Mouse (Mus musculus): ENCODE data around the gene Ramp3. TPM values are rescaled to one million over a fixed set of nuclear protein-coding genes. Genes with fewer than 3 reads are reported as not detected.

Gene Ramp3
- polyA plus RNA-seq, 1 experiment from 2014 or later: 2.6 TPM

DNA sequence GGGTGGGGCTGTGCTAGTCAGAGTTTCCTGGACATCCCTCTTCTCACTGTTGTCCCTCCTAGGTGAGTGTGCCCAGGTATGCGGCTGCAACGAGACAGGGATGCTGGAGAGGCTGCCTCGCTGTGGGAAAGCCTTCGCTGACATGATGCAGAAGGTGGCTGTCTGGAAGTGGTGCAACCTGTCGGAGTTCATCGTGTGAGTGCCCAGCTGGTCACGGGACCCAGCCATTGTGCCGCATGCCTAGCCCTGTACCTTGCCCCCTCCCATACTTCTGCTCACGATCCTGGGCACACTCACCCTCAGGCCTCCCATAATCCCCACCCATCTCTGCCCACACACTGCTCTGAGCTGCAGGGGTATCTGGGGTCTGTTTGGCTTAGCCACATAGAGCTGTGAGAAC is 16.4 kb downstream of the Ramp3 start:
- no peak overlapping the region for H3K27ac ChIP-seq
- ATAC-seq (replicated peaks; ENCODE audit: insufficient number of reproducible peaks, insufficient read depth, low FRiP score, low read depth): no peak
- no peaks in the 10 kb centered on the region for H3K4me1 ChIP-seq (replicated peaks)
- H3K9ac ChIP-seq: no peak overlapping the region
- H3K4me2 ChIP-seq: no peak overlapping the region
- no peaks in the 10 kb centered on the region for H3K36me3 ChIP-seq
- no peak overlapping the region for H3K4me3 ChIP-seq
- H3K27me3 ChIP-seq: peaks cover 4% of the 10 kb centered on the region; the same call in 1 of the 2 replicates
- no peaks in the 10 kb centered on the region for H3K9me3 ChIP-seq (replicated peaks)
- WGBS: 80% methylated on average over 9 of the region's 9 CpGs

DNA sequence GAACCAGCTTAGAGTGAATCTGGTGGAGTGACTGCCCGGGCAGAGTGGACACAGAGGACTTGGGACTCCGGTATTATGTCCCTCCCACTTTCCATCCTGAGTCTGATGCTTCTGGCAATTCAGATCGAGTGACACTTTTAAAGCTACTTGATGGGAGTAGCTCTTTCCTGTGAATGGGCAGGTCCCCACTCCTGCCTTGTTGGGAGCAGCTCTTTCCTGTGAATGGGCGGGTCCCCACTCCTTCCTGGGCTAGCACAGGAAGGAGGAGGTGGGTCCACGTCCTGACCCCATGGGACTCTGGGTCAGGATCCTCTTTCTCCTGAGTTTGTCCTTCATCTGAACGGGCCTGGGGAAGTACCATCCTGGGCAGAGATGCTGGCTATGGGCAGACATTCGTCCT is 17.1 kb downstream of the Ramp3 start:
- Histone ChIP-seq H3K27me3 (peaks cover 4% of the 10 kb centered on the region; the same call in 1 of the 2 replicates), H3K9ac (no peak overlapping the region), H3K9me3 (replicated peaks) (no peaks in the 10 kb centered on the region), H3K36me3 (no peaks in the 10 kb centered on the region), H3K4me2 (no peak overlapping the region), H3K27ac (no peak overlapping the region), H3K4me1 (replicated peaks) (peaks cover 2% of the 10 kb centered on the region), H3K4me3 (no peak overlapping the region)
- 49% methylated on average over 7 of the region's 7 CpGs for WGBS
- no peak for ATAC-seq (replicated peaks; ENCODE audit: insufficient number of reproducible peaks, insufficient read depth, low FRiP score, low read depth)

- Histone ChIP-seq H3K36me3 (no peaks in the 10 kb centered on the region), H3K9me3 (replicated peaks) (no peaks in the 10 kb centered on the region), H3K27me3 (peaks cover 4% of the 10 kb centered on the region; the same call in 1 of the 2 replicates), H3K4me3 (no peak overlapping the region), H3K9ac (no peak overlapping the region), H3K4me2 (no peak overlapping the region), H3K4me1 (replicated peaks) (peaks cover 4% of the 10 kb centered on the region), H3K27ac (no peak overlapping the region)
- no peak for ATAC-seq (replicated peaks; ENCODE audit: insufficient number of reproducible peaks, insufficient read depth, low FRiP score, low read depth)
- WGBS: 86% methylated on average over 9 of the region's 9 CpGs
Observed at GRCm38 (mm10) chr11:6676641-6677040, 18.3 kb downstream of the Ramp3 start.

GRCm38 (mm10) chr11:6677530-6677929 is 19.2 kb downstream of the Ramp3 start:
- no peak overlapping the region for H3K9ac ChIP-seq
- H3K4me1 ChIP-seq (replicated peaks): peaks cover 4% of the 10 kb centered on the region
- no peak overlapping the region for H3K4me3 ChIP-seq
- WGBS: 24% methylated on average over 7 of the region's 7 CpGs
- H3K36me3 ChIP-seq: no peaks in the 10 kb centered on the region
- no peaks in the 10 kb centered on the region for H3K9me3 ChIP-seq (replicated peaks)
- peaks cover 4% of the 10 kb centered on the region; the same call in 1 of the 2 replicates for H3K27me3 ChIP-seq
- no peak overlapping the region for H3K27ac ChIP-seq
- no peak for ATAC-seq (replicated peaks; ENCODE audit: insufficient number of reproducible peaks, insufficient read depth, low FRiP score, low read depth)
- H3K4me2 ChIP-seq: no peak overlapping the region

GRCm38 (mm10) chr11:6679694-6680396 is 21.5 kb downstream of the Ramp3 start:
- 55% methylated on average over 17 of the region's 17 CpGs for WGBS
- peaks cover 4% of the 10 kb centered on the region; the same call in 1 of the 2 replicates for H3K27me3 ChIP-seq
- H3K36me3 ChIP-seq: no peaks in the 10 kb centered on the region
- no peaks in the 10 kb centered on the region for H3K9me3 ChIP-seq (replicated peaks)
- H3K9ac ChIP-seq: no peak overlapping the region
- peaks cover 4% of the 10 kb centered on the region for H3K4me1 ChIP-seq (replicated peaks)
- H3K4me2 ChIP-seq: peak overlapping the region; percentile 48
- 0 out of 2 replicates have a peak overlapping the region, but pooled peaks have one; percentile 2 for H3K4me3 ChIP-seq
- peak overlapping the region; percentile 62 for H3K27ac ChIP-seq
- ATAC-seq (replicated peaks; ENCODE audit: insufficient number of reproducible peaks, insufficient read depth, low FRiP score, low read depth): 0 out of 2 replicates have a peak, but pooled peaks have one; percentile 25

- no peak overlapping the region for H3K9ac ChIP-seq
- H3K4me3 ChIP-seq: 0 out of 2 replicates have a peak overlapping the region, but pooled peaks have one; percentile 5
Observed at GRCm38 (mm10) chr11:6680397-6680818, 22.1 kb downstream of the Ramp3 start.

GRCm38 (mm10) chr11:6684741-6685140 is 26.4 kb downstream of the Ramp3 start:
- Histone ChIP-seq H3K4me3 (no peak overlapping the region), H3K36me3 (no peaks in the 10 kb centered on the region)
- WGBS: 64% methylated on average over 3 of the region's 3 CpGs

More at GRCm38 (mm10) chr11:6680397-6680818, 22.1 kb downstream of the Ramp3 start:
- H3K4me1 ChIP-seq (replicated peaks): peaks cover 4% of the 10 kb centered on the region
- peak overlapping the region; percentile 62 for H3K27ac ChIP-seq
- WGBS: 19% methylated on average over 10 of the region's 10 CpGs
- ATAC-seq (replicated peaks; ENCODE audit: insufficient number of reproducible peaks, insufficient read depth, low FRiP score, low read depth): peak; percentile 45; the same call in 1 of the 2 replicates
- no peaks in the 10 kb centered on the region for H3K36me3 ChIP-seq
- H3K9me3 ChIP-seq (replicated peaks): no peaks in the 10 kb centered on the region
- peaks cover 4% of the 10 kb centered on the region; the same call in 1 of the 2 replicates for H3K27me3 ChIP-seq
- H3K4me2 ChIP-seq: peak overlapping the region; percentile 48

GRCm38 (mm10) chr11:6688888-6689287 is 30.6 kb downstream of the Ramp3 start:
- Histone ChIP-seq H3K36me3 (no peaks in the 10 kb centered on the region), H3K27ac (no peak overlapping the region), H3K9me3 (replicated peaks) (no peaks in the 10 kb centered on the region), H3K27me3 (no peaks in the 10 kb centered on the region), H3K9ac (no peak overlapping the region), H3K4me1 (replicated peaks) (no peaks in the 10 kb centered on the region), H3K4me2 (no peak overlapping the region), H3K4me3 (no peak overlapping the region)
- ATAC-seq (replicated peaks; ENCODE audit: insufficient number of reproducible peaks, insufficient read depth, low FRiP score, low read depth): no peak
- 67% methylated on average over 3 of the region's 3 CpGs for WGBS

More at GRCm38 (mm10) chr11:6684741-6685140, 26.4 kb downstream of the Ramp3 start:
- no peak overlapping the region for H3K9ac ChIP-seq
- H3K27ac ChIP-seq: no peak overlapping the region
- no peak for ATAC-seq (replicated peaks; ENCODE audit: insufficient number of reproducible peaks, insufficient read depth, low FRiP score, low read depth)
- no peak overlapping the region for H3K4me2 ChIP-seq
- H3K27me3 ChIP-seq: no peaks in the 10 kb centered on the region
- H3K9me3 ChIP-seq (replicated peaks): no peaks in the 10 kb centered on the region
- H3K4me1 ChIP-seq (replicated peaks): peaks cover 4% of the 10 kb centered on the region

GRCm38 (mm10) chr11:6692341-6692740 is 34.0 kb downstream of the Ramp3 start:
- Histone ChIP-seq H3K27me3 (no peaks in the 10 kb centered on the region), H3K4me1 (replicated peaks) (no peaks in the 10 kb centered on the region), H3K9me3 (replicated peaks) (no peaks in the 10 kb centered on the region), H3K9ac (no peak overlapping the region), H3K4me2 (no peak overlapping the region), H3K36me3 (no peaks in the 10 kb centered on the region), H3K27ac (no peak overlapping the region), H3K4me3 (no peak overlapping the region)
- ATAC-seq (replicated peaks; ENCODE audit: insufficient number of reproducible peaks, insufficient read depth, low FRiP score, low read depth): no peak
- WGBS: 58% methylated on average over 6 of the region's 6 CpGs

DNA sequence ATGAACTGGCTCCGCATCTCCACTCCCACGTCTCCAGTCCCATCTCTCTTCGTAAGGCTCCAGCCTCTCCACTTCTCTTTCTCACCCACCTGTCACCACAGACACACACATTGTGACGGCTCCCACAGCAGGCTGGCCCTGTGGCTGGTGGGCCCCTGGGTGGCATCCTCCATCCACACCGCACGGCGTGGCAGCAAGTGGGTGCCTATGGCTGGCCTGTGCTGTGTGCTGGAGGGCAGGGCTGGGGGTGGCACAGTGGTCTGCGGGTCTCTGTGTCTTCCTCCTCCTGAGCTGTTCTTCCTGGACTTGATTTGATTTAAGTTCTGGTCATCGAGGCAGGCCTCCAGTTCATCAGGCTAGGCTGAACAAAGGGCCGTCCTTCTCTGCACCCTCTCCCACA is 35.8 kb downstream of the Ramp3 start:
- H3K9ac ChIP-seq: no peak overlapping the region
- ATAC-seq (replicated peaks; ENCODE audit: insufficient number of reproducible peaks, insufficient read depth, low FRiP score, low read depth): no peak
- no peaks in the 10 kb centered on the region for H3K27me3 ChIP-seq
- H3K4me1 ChIP-seq (replicated peaks): no peaks in the 10 kb centered on the region
- no peak overlapping the region for H3K27ac ChIP-seq
- H3K4me3 ChIP-seq: no peak overlapping the region
- no peak overlapping the region for H3K4me2 ChIP-seq
- 85% methylated on average over 10 of the region's 10 CpGs for WGBS
- no peaks in the 10 kb centered on the region for H3K9me3 ChIP-seq (replicated peaks)
- H3K36me3 ChIP-seq: no peaks in the 10 kb centered on the region

DNA sequence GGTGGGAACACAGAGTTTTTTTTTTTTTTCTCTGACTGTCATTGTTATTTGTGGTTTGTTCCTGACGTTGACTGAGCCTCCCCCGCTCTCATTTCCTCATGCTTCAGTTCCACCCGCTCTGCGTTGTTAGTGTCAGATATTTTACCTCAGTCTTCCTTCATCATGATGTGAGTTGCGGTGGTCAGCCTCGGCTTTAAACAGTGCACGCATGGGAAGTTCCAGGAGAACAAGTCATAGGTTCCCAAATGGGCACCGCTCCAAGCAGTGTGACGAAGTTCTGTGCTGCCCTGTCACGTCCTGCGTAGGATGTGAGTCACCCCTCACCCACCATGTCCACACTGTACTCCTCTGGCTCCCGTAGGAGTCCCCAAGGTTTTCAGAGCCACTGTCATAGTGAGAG is 36.9 kb downstream of the Ramp3 start:
- H3K4me1 ChIP-seq (replicated peaks): no peaks in the 10 kb centered on the region
- H3K27me3 ChIP-seq: no peaks in the 10 kb centered on the region
- H3K4me2 ChIP-seq: peak overlapping the region; percentile 47
- peak overlapping the region; percentile 47; the same call in 1 of the 2 replicates for H3K27ac ChIP-seq
- no peaks in the 10 kb centered on the region for H3K36me3 ChIP-seq
- peak; percentile 70 for ATAC-seq (replicated peaks; ENCODE audit: insufficient number of reproducible peaks, insufficient read depth, low FRiP score, low read depth)
- H3K9me3 ChIP-seq (replicated peaks): no peaks in the 10 kb centered on the region
- no peak overlapping the region for H3K9ac ChIP-seq
- 47% methylated on average over 12 of the region's 12 CpGs for WGBS
- peak overlapping the region; percentile 22 for H3K4me3 ChIP-seq

DNA sequence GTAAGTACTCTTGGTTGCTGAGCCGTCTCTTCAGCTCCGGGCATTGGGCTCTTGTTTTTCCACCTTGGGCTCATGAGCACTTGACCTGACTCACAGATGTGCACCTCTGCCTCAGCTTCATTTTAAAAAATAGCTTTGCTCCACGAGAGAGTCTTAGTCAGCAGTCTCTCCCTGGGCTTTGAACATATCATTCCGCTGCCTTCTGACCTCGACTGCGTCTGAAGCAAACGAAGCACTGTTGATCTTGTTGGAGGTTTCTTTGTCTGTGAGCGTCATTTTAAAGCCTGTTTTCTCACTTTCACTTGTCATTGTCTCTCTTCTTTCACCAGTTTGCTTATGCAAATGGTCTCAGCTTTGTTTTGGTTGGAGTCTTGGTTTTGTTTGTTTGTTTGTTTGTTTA is 38.2 kb downstream of the Ramp3 start:
- no peak overlapping the region for H3K9ac ChIP-seq
- no peak for ATAC-seq (replicated peaks; ENCODE audit: insufficient number of reproducible peaks, insufficient read depth, low FRiP score, low read depth)
- 71% methylated on average over 8 of the region's 8 CpGs for WGBS

More for the DNA sequence above, 38.2 kb downstream of the Ramp3 start:
- no peak overlapping the region for H3K4me2 ChIP-seq
- H3K27ac ChIP-seq: no peak overlapping the region
- no peak overlapping the region for H3K4me3 ChIP-seq
- no peaks in the 10 kb centered on the region for H3K27me3 ChIP-seq
- H3K4me1 ChIP-seq (replicated peaks): no peaks in the 10 kb centered on the region
- no peaks in the 10 kb centered on the region for H3K9me3 ChIP-seq (replicated peaks)
- no peaks in the 10 kb centered on the region for H3K36me3 ChIP-seq
